Mouse (Mus musculus): ENCODE measurements around the gene 1700020D05Rik. TPM values are rescaled to one million over a fixed set of nuclear protein-coding genes. Genes with fewer than 3 reads are reported as not detected.
A peak's percentile ranks its signal among the peaks of the same experiment; 100 is the strongest.

The 1700020D05Rik gene
- total and polyA plus RNA-seq, 2 experiments from 2014 or later, result 0.20 to 7.3 TPM

GRCm38 (mm10) chr19:5474281-5475068, 29.1 kb downstream of the 1700020D05Rik start:
- under 1% methylated on average over 54 of the region's 68 CpGs for WGBS

GRCm38 (mm10) chr19:5473720-5474119, 29.9 kb downstream of the 1700020D05Rik start, which contains the start of gene Efemp2:
Efemp2 (plus strand) TSS chr19:5473954.
- WGBS, result 3% methylated on average over 22 of the region's 22 CpGs
- no peaks in the 10 kb centered on the region for H3K9me3 ChIP-seq (ENCODE audit: low read length)
- H3K27ac ChIP-seq (ENCODE audit: low read depth, low read length), result peak within 1 kb of the TSS; percentile 33
- H3K9ac ChIP-seq (replicated peaks; ENCODE audit: low read length, poor library complexity, severe bottlenecking), result peak within 1 kb of the TSS; percentile 77
- TF ChIP-seq CTCF (IDR thresholded peaks at IDR 0.05), result no peak
- peaks cover 4% of the 10 kb centered on the region; the same call in 1 of the 2 replicates for H3K36me3 ChIP-seq (ENCODE audit: insufficient read depth, low read length)
- no peaks in the 10 kb centered on the region for H3K27me3 ChIP-seq (ENCODE audit: insufficient read depth, low read length)
- H3K4me2 ChIP-seq (ENCODE audit: low read depth, low read length, poor library complexity, severe bottlenecking), result peak within 1 kb of the TSS; percentile 92
- peak; percentile 78 for DNase-seq (ENCODE audit: low spot score)
- ATAC-seq (ENCODE audit: low FRiP score), result peak; percentile 54
- H3K4me1 ChIP-seq (ENCODE audit: insufficient read depth, low read length), result peaks cover 14% of the 10 kb centered on the region
- H3K4me3 ChIP-seq (ENCODE audit: low read depth, low read length), result peak within 1 kb of the TSS; percentile 58

More at GRCm38 (mm10) chr19:5474281-5475068, 29.1 kb downstream of the 1700020D05Rik start:
- Histone ChIP-seq H3K27ac (ENCODE audit: low read depth, low read length) (peak overlapping the region; percentile 33), H3K36me3 (ENCODE audit: insufficient read depth, low read length) (peaks cover 7% of the 10 kb centered on the region; the same call in 1 of the 2 replicates), H3K4me2 (ENCODE audit: low read depth, low read length, poor library complexity, severe bottlenecking) (peak overlapping the region; percentile 92), H3K9ac (replicated peaks; ENCODE audit: low read length, poor library complexity, severe bottlenecking) (peak overlapping the region; percentile 77), H3K4me1 (ENCODE audit: insufficient read depth, low read length) (peaks cover 14% of the 10 kb centered on the region), H3K27me3 (ENCODE audit: insufficient read depth, low read length) (no peaks in the 10 kb centered on the region), H3K4me3 (ENCODE audit: low read depth, low read length) (peak overlapping the region; percentile 58), H3K9me3 (ENCODE audit: low read length) (no peaks in the 10 kb centered on the region)
- DNase-seq (ENCODE audit: low spot score) (peak; percentile 19), ATAC-seq (ENCODE audit: low FRiP score) (peak; percentile 36; the same call in 1 of the 2 replicates)
- no peak for TF ChIP-seq CTCF (IDR thresholded peaks at IDR 0.05)

- ATAC-seq (ENCODE audit: low FRiP score), result no peak
- no peak overlapping the region for H3K4me2 ChIP-seq (ENCODE audit: low read depth, low read length, poor library complexity, severe bottlenecking)
- TF ChIP-seq CTCF (IDR thresholded peaks at IDR 0.05), result no peak
- no peaks in the 10 kb centered on the region for H3K27me3 ChIP-seq (ENCODE audit: insufficient read depth, low read length)
- H3K4me1 ChIP-seq (ENCODE audit: insufficient read depth, low read length), result peaks cover 14% of the 10 kb centered on the region
- H3K4me3 ChIP-seq (ENCODE audit: low read depth, low read length), result no peak overlapping the region
- 83% methylated on average over 3 of the region's 3 CpGs for WGBS
- no peak overlapping the region for H3K27ac ChIP-seq (ENCODE audit: low read depth, low read length)
- no peaks in the 10 kb centered on the region for H3K36me3 ChIP-seq (ENCODE audit: insufficient read depth, low read length)
- no peak overlapping the region for H3K9ac ChIP-seq (replicated peaks; ENCODE audit: low read length, poor library complexity, severe bottlenecking)
- DNase-seq (ENCODE audit: low spot score), result no peak
- H3K9me3 ChIP-seq (ENCODE audit: low read length), result no peaks in the 10 kb centered on the region
These were observed 30.7 kb downstream of the 1700020D05Rik start for GRCm38 (mm10) chr19:5472857-5473256.

GRCm38 (mm10) chr19:5471846-5472245, 31.7 kb downstream of the 1700020D05Rik start:
- DNase-seq (ENCODE audit: low spot score), result no peak
- Histone ChIP-seq H3K4me1 (ENCODE audit: insufficient read depth, low read length) (peaks cover 14% of the 10 kb centered on the region), H3K4me2 (ENCODE audit: low read depth, low read length, poor library complexity, severe bottlenecking) (no peak overlapping the region), H3K9me3 (ENCODE audit: low read length) (no peaks in the 10 kb centered on the region), H3K4me3 (ENCODE audit: low read depth, low read length) (no peak overlapping the region), H3K9ac (replicated peaks; ENCODE audit: low read length, poor library complexity, severe bottlenecking) (no peak overlapping the region), H3K27ac (ENCODE audit: low read depth, low read length) (no peak overlapping the region), H3K27me3 (ENCODE audit: insufficient read depth, low read length) (no peaks in the 10 kb centered on the region), H3K36me3 (ENCODE audit: insufficient read depth, low read length) (peaks cover 8% of the 10 kb centered on the region; the same call in 1 of the 2 replicates)
- ATAC-seq (ENCODE audit: low FRiP score), result no peak
- 40% methylated on average over 5 of the region's 5 CpGs for WGBS
- TF ChIP-seq CTCF (IDR thresholded peaks at IDR 0.05), result no peak

GRCm38 (mm10) chr19:5468374-5468773, 35.2 kb downstream of the 1700020D05Rik start, which contains the start of gene Ctsw:
Ctsw (minus strand) TSS chr19:5468507.
- H3K9ac ChIP-seq (replicated peaks; ENCODE audit: low read length, poor library complexity, severe bottlenecking), result no peak within 1 kb of the TSS
- no peaks in the 10 kb centered on the region for H3K4me1 ChIP-seq (ENCODE audit: insufficient read depth, low read length)
- no peak for TF ChIP-seq CTCF (IDR thresholded peaks at IDR 0.05)
- peaks cover 26% of the 10 kb centered on the region for H3K36me3 ChIP-seq (ENCODE audit: insufficient read depth, low read length)
- WGBS, result 57% methylated on average over 5 of the region's 5 CpGs
- no peak within 1 kb of the TSS for H3K4me3 ChIP-seq (ENCODE audit: low read depth, low read length)
- DNase-seq (ENCODE audit: low spot score) (no peak), ATAC-seq (ENCODE audit: low FRiP score) (no peak)
- no peak within 1 kb of the TSS for H3K27ac ChIP-seq (ENCODE audit: low read depth, low read length)
- no peaks in the 10 kb centered on the region for H3K9me3 ChIP-seq (ENCODE audit: low read length)
- no peak within 1 kb of the TSS for H3K4me2 ChIP-seq (ENCODE audit: low read depth, low read length, poor library complexity, severe bottlenecking)
- H3K27me3 ChIP-seq (ENCODE audit: insufficient read depth, low read length), result no peaks in the 10 kb centered on the region

GRCm38 (mm10) chr19:5466916-5467500, 36.6 kb downstream of the 1700020D05Rik start:
- Histone ChIP-seq H3K36me3 (ENCODE audit: insufficient read depth, low read length) (peaks cover 36% of the 10 kb centered on the region), H3K4me1 (ENCODE audit: insufficient read depth, low read length) (no peaks in the 10 kb centered on the region), H3K4me3 (ENCODE audit: low read depth, low read length) (no peak overlapping the region), H3K4me2 (ENCODE audit: low read depth, low read length, poor library complexity, severe bottlenecking) (no peak overlapping the region), H3K27ac (ENCODE audit: low read depth, low read length) (no peak overlapping the region), H3K9ac (replicated peaks; ENCODE audit: low read length, poor library complexity, severe bottlenecking) (no peak overlapping the region), H3K27me3 (ENCODE audit: insufficient read depth, low read length) (no peaks in the 10 kb centered on the region), H3K9me3 (ENCODE audit: low read length) (no peaks in the 10 kb centered on the region)
- 94% methylated on average over 6 of the region's 6 CpGs for WGBS
- DNase-seq (ENCODE audit: low spot score), result no peak
- TF ChIP-seq CTCF (IDR thresholded peaks at IDR 0.05), result no peak
- no peak for ATAC-seq (ENCODE audit: low FRiP score)
